Mouse (Mus musculus): ENCODE data around the gene Nfatc2. TPM values are rescaled to one million over a fixed set of nuclear protein-coding genes. Genes with fewer than 3 reads are reported as not detected.

The Nfatc2 gene
- polyA plus RNA-seq, 1 experiment from 2014 or later = 2.6 TPM

DNA sequence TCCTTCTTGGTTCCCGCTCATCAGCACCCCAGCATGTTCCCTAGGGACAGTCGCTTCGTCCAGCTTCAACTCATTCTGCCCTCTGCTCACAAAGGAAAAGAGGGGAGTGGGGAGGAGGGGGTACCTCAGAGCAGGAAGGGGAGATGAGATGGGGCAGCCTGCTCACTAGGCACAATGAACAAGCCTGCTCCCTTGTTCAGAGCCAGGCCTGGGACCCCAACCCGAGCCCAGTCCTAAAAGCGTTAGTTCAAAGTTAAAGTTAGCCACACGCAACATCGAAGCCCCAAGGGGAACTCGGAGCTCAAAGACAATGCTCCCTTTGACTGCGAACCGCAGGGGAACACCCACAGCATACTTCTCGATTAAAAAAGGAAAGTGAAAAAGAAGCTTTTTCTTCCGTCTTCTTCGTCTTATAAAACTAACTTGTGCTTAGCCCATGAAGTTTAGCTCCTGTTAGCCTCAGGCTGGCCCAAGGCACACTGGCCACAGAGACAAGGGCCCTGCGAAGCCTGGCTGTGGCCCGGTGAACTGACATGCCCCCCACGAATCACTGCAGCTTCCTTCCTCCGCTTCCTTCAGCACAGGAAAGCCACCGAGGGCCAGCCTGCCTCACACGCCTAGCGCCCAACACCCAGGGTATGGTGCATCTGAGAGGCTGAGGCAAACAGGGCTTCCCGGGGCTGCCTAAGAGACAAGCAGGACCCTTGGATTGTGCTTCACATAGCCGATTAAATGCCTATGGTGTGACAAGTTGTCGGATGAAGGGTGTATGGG lies 45.4 kb downstream of the Nfatc2 start:
- WGBS = 27% methylated on average over 23 of the region's 23 CpGs
- Histone ChIP-seq H3K4me2 (ENCODE audit: low read length) (no peak overlapping the region), H3K9me3 (ENCODE audit: control insufficient read depth, low read length) (no peaks in the 10 kb centered on the region), H3K9ac (replicated peaks; ENCODE audit: low read length) (no peak overlapping the region), H3K36me3 (ENCODE audit: control insufficient read depth, insufficient read depth, low read length) (no peaks in the 10 kb centered on the region), H3K4me1 (ENCODE audit: control insufficient read depth, insufficient read depth, low read length) (peaks cover 4% of the 10 kb centered on the region), H3K4me3 (replicated peaks; ENCODE audit: low read depth, low read length) (no peak overlapping the region), H3K27ac (replicated peaks; ENCODE audit: low read depth, low read length) (no peak overlapping the region), H3K27me3 (ENCODE audit: control insufficient read depth, insufficient read depth, low read length) (no peaks in the 10 kb centered on the region)
- DNase-seq (no peak), ATAC-seq (ENCODE audit: low FRiP score, low TSS enrichment) (no peak)

DNA sequence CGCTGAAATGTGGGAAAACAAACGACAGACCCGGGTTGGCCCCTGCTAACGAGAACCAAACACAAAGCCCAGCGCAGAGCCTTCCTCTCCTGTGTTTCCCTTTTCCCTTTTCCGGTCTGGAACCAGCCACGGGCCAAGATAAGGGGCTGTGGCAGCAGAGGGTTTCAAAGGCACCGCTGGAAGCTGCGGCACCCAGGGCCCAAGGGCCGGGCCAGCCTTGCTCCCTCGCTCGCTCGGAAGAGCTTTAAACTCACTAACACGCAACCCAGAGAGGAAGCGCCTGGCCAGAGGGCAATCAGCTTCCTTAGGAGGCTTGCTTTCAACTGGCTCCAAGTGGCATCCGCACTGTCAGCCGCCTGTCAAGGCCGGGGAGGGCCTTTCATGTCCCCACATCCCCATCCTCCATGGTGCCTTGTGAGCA lies 47.9 kb downstream of the Nfatc2 start:
- Histone ChIP-seq H3K4me3 (replicated peaks; ENCODE audit: low read depth, low read length) (no peak overlapping the region), H3K36me3 (ENCODE audit: control insufficient read depth, insufficient read depth, low read length) (no peaks in the 10 kb centered on the region), H3K27ac (replicated peaks; ENCODE audit: low read depth, low read length) (no peak overlapping the region; the same call in 1 of the 2 replicates), H3K27me3 (ENCODE audit: control insufficient read depth, insufficient read depth, low read length) (no peaks in the 10 kb centered on the region), H3K4me1 (ENCODE audit: control insufficient read depth, insufficient read depth, low read length) (peaks cover 4% of the 10 kb centered on the region), H3K9ac (replicated peaks; ENCODE audit: low read length) (no peak overlapping the region), H3K4me2 (ENCODE audit: low read length) (no peak overlapping the region), H3K9me3 (ENCODE audit: control insufficient read depth, low read length) (no peaks in the 10 kb centered on the region)
- DNase-seq (peak; percentile 46), ATAC-seq (ENCODE audit: low FRiP score, low TSS enrichment) (no peak)
- 58% methylated on average over 18 of the region's 18 CpGs for WGBS

DNA sequence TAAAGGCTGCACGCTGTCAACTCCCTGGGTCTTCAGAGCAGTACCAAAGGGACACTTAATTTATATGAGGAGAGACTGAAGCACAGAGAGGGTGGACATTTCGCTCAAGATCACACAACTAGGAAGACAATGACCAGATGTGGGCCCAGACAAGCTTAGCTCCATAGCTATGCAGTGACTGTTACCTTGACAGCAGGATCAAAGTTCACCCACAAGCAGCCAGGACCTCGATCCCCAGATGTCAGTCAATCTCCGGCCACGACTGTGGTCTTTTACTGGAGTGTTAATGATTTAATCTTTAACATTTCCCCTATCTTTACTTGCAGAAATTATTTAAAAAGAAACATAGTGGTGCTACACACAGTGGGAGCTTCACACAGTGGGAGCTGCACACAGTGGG lies 49.1 kb downstream of the Nfatc2 start:
- Histone ChIP-seq H3K9ac (replicated peaks; ENCODE audit: low read length) (no peak overlapping the region), H3K4me3 (replicated peaks; ENCODE audit: low read depth, low read length) (no peak overlapping the region), H3K9me3 (ENCODE audit: control insufficient read depth, low read length) (no peaks in the 10 kb centered on the region), H3K27ac (replicated peaks; ENCODE audit: low read depth, low read length) (no peak overlapping the region), H3K36me3 (ENCODE audit: control insufficient read depth, insufficient read depth, low read length) (no peaks in the 10 kb centered on the region), H3K4me2 (ENCODE audit: low read length) (no peak overlapping the region), H3K27me3 (ENCODE audit: control insufficient read depth, insufficient read depth, low read length) (no peaks in the 10 kb centered on the region), H3K4me1 (ENCODE audit: control insufficient read depth, insufficient read depth, low read length) (peaks cover 4% of the 10 kb centered on the region)
- ATAC-seq (ENCODE audit: low FRiP score, low TSS enrichment) (no peak), DNase-seq (no peak)
- WGBS = 43% methylated on average over 5 of the region's 5 CpGs

DNA sequence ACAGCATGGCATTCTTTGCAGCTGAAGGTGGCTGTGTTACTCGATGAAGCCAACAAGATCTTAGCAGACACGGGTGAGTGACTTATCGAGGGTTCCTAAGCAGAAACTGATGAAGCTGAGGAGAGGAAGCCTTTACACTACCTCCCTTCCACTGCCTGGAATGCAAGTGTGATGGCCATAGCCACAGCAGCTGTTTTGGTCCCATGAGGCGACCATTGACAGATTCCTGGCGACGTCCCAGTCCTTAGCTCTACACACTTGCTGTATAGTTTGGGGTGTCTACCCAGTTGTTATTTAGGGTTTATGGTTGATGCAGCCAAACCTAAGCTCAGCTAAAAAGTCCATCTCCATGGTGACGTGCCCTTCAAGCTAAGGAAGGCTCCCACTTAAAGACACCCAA lies 50.2 kb downstream of the Nfatc2 start:
- H3K9me3 ChIP-seq (ENCODE audit: control insufficient read depth, low read length) = no peaks in the 10 kb centered on the region
- H3K36me3 ChIP-seq (ENCODE audit: control insufficient read depth, insufficient read depth, low read length) = no peaks in the 10 kb centered on the region
- ATAC-seq (ENCODE audit: low FRiP score, low TSS enrichment) (no peak), DNase-seq (no peak)
- no peak overlapping the region for H3K4me3 ChIP-seq (replicated peaks; ENCODE audit: low read depth, low read length)
- no peaks in the 10 kb centered on the region for H3K27me3 ChIP-seq (ENCODE audit: control insufficient read depth, insufficient read depth, low read length)
- H3K27ac ChIP-seq (replicated peaks; ENCODE audit: low read depth, low read length) = no peak overlapping the region
- H3K4me1 ChIP-seq (ENCODE audit: control insufficient read depth, insufficient read depth, low read length) = peaks cover 4% of the 10 kb centered on the region
- WGBS = 91% methylated on average over 7 of the region's 7 CpGs
- H3K9ac ChIP-seq (replicated peaks; ENCODE audit: low read length) = no peak overlapping the region
- H3K4me2 ChIP-seq (ENCODE audit: low read length) = no peak overlapping the region

DNA sequence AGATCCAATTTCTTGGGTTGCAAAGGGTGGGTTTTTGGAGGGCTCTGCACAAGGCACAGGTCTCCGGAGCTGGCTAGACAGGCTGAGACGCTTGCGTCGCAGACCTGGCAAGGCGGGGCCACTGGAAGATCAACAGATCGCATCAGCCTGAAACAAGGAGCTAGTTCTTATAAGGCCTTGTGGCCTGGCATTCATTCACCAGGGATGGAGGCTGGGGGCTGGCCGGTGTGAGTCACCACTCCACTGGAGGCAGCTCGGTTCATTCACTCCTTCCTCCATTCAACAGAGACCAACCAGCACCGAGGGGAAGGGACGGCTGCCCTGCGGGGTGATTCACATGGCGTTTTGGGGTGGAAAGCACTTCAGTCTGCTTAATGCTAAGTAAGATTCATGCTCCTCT lies 52.1 kb downstream of the Nfatc2 start:
- Histone ChIP-seq H3K9ac (replicated peaks; ENCODE audit: low read length) (no peak overlapping the region), H3K4me2 (ENCODE audit: low read length) (no peak overlapping the region), H3K4me1 (ENCODE audit: control insufficient read depth, insufficient read depth, low read length) (peaks cover 8% of the 10 kb centered on the region; the same call in 1 of the 2 replicates), H3K9me3 (ENCODE audit: control insufficient read depth, low read length) (no peaks in the 10 kb centered on the region), H3K27ac (replicated peaks; ENCODE audit: low read depth, low read length) (no peak overlapping the region), H3K36me3 (ENCODE audit: control insufficient read depth, insufficient read depth, low read length) (no peaks in the 10 kb centered on the region), H3K27me3 (ENCODE audit: control insufficient read depth, insufficient read depth, low read length) (no peaks in the 10 kb centered on the region), H3K4me3 (replicated peaks; ENCODE audit: low read depth, low read length) (no peak overlapping the region)
- no peak for DNase-seq
- no peak for ATAC-seq (ENCODE audit: low FRiP score, low TSS enrichment)
- 28% methylated on average over 12 of the region's 12 CpGs for WGBS

DNA sequence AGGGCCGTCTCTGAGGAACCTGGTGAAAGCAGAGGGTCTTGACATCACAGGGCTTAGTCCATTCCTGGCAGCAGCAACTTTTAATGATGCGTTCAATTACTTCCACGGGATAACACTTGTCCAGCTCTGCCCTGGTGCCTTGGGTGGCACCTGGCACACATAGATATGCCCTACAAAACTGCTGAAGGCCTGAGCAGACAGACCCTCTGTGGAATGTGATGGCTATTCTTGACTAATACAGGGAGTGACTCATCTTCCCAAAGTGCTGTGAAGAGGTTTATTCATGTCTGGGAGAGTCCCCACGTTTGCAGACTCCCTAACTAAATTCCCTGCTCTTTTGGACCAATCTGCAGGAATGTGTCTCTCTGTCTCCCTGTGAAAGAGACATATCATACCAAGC lies 53.4 kb downstream of the Nfatc2 start:
- Histone ChIP-seq H3K4me1 (ENCODE audit: control insufficient read depth, insufficient read depth, low read length) (peaks cover 8% of the 10 kb centered on the region; the same call in 1 of the 2 replicates), H3K36me3 (ENCODE audit: control insufficient read depth, insufficient read depth, low read length) (no peaks in the 10 kb centered on the region), H3K4me2 (ENCODE audit: low read length) (no peak overlapping the region), H3K9me3 (ENCODE audit: control insufficient read depth, low read length) (no peaks in the 10 kb centered on the region), H3K4me3 (replicated peaks; ENCODE audit: low read depth, low read length) (no peak overlapping the region), H3K27ac (replicated peaks; ENCODE audit: low read depth, low read length) (no peak overlapping the region), H3K27me3 (ENCODE audit: control insufficient read depth, insufficient read depth, low read length) (no peaks in the 10 kb centered on the region), H3K9ac (replicated peaks; ENCODE audit: low read length) (no peak overlapping the region)
- DNase-seq (no peak), ATAC-seq (ENCODE audit: low FRiP score, low TSS enrichment) (no peak)
- 65% methylated on average over 4 of the region's 4 CpGs for WGBS

DNA sequence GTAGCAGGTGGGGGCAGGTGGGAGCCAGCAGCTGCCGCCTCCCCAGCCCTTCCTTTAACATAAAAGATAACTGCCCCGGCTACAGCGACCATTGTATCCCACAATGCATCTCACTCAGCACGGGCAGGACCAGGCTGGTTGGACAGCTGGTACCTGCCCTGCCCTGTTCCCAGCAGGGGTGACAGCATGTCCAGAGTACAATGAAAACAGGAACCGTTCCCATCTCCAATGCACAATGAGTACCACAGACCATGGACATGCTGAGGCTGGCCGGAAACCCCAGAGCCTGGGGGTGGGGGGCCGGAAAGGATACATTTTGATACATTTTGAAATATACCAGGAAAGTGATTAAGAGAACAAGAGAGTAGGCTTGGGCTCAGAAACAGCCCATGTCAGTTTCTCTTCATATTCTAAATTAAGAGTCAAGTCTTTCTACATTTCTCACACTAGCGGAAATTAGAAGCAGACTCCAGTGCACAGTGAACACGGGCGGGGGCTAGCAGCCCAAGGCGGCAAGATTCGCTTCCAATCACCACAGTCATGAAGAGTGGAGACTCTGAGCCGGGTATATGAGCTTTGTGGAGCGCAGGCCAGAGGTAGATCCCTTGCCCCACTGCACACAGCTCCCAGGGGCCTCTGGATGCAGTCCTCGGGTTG lies 55.4 kb downstream of the Nfatc2 start:
- 63% methylated on average over 15 of the region's 15 CpGs for WGBS
- no peak for ATAC-seq (ENCODE audit: low FRiP score, low TSS enrichment)
- no peak for DNase-seq

DNA sequence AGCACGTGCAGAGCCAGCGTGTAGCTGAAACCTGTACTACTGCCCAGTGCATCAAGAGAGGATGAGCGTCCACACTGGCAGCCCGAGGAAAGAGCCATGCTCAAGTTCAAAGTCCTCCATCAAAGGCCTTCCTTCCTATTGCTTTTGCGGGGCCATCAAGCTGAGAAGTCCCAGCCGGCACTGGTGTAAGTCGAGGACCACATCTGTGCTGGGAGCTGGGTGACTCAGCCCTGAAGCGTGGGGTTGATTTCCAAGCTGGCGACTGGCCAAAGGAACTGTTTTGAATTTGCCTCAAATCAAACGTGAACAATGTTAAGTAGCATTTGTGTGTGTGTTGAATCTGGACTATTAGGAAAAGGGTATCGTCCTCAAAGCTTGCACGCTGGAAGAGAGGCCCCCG lies 57.4 kb downstream of the Nfatc2 start:
- DNase-seq (peak; percentile 61), ATAC-seq (ENCODE audit: low FRiP score, low TSS enrichment) (no peak)
- Histone ChIP-seq H3K27me3 (ENCODE audit: control insufficient read depth, insufficient read depth, low read length) (no peaks in the 10 kb centered on the region), H3K27ac (replicated peaks; ENCODE audit: low read depth, low read length) (no peak overlapping the region), H3K9ac (replicated peaks; ENCODE audit: low read length) (no peak overlapping the region), H3K36me3 (ENCODE audit: control insufficient read depth, insufficient read depth, low read length) (no peaks in the 10 kb centered on the region), H3K4me1 (ENCODE audit: control insufficient read depth, insufficient read depth, low read length) (0 out of 2 replicates have a peak, but pooled peaks cover 4% of the 10 kb centered on the region), H3K9me3 (ENCODE audit: control insufficient read depth, low read length) (no peaks in the 10 kb centered on the region), H3K4me3 (replicated peaks; ENCODE audit: low read depth, low read length) (no peak overlapping the region), H3K4me2 (ENCODE audit: low read length) (no peak overlapping the region)
- 64% methylated on average over 13 of the region's 13 CpGs for WGBS

More for the DNA sequence above, 55.4 kb downstream of the Nfatc2 start:
- H3K4me3 ChIP-seq (replicated peaks; ENCODE audit: low read depth, low read length) = no peak overlapping the region
- no peak overlapping the region for H3K27ac ChIP-seq (replicated peaks; ENCODE audit: low read depth, low read length)
- no peaks in the 10 kb centered on the region for H3K9me3 ChIP-seq (ENCODE audit: control insufficient read depth, low read length)
- no peaks in the 10 kb centered on the region for H3K36me3 ChIP-seq (ENCODE audit: control insufficient read depth, insufficient read depth, low read length)
- H3K9ac ChIP-seq (replicated peaks; ENCODE audit: low read length) = no peak overlapping the region
- no peaks in the 10 kb centered on the region for H3K27me3 ChIP-seq (ENCODE audit: control insufficient read depth, insufficient read depth, low read length)
- no peak overlapping the region for H3K4me2 ChIP-seq (ENCODE audit: low read length)
- H3K4me1 ChIP-seq (ENCODE audit: control insufficient read depth, insufficient read depth, low read length) = 0 out of 2 replicates have a peak, but pooled peaks cover 4% of the 10 kb centered on the region

DNA sequence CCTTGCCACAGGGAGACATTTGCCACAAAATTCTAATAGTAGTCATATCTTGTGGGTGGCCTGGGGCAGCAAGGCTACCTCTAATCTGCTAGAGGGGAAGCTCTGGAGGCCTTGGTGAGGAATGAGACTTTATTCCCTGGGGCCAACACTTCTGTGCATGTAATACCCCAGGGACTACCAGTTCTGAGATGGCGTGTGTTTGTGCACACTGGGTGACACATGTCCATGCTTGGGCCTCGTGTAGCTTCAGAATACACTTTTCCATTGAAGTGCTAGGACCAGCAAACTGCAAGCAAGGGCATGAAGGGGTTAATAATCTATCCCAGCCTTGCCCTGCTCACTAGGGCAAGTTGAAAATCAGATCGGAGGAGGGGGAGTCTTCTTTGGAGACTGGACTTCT lies 58.4 kb downstream of the Nfatc2 start:
- ATAC-seq (ENCODE audit: low FRiP score, low TSS enrichment) = no peak
- H3K9me3 ChIP-seq (ENCODE audit: control insufficient read depth, low read length) = no peaks in the 10 kb centered on the region
- no peak for DNase-seq
- 0 out of 2 replicates have a peak, but pooled peaks cover 4% of the 10 kb centered on the region for H3K4me1 ChIP-seq (ENCODE audit: control insufficient read depth, insufficient read depth, low read length)
- no peaks in the 10 kb centered on the region for H3K36me3 ChIP-seq (ENCODE audit: control insufficient read depth, insufficient read depth, low read length)
- no peak overlapping the region for H3K27ac ChIP-seq (replicated peaks; ENCODE audit: low read depth, low read length)
- 62% methylated on average over 3 of the region's 3 CpGs for WGBS
- no peak overlapping the region for H3K9ac ChIP-seq (replicated peaks; ENCODE audit: low read length)
- no peak overlapping the region for H3K4me3 ChIP-seq (replicated peaks; ENCODE audit: low read depth, low read length)
- H3K4me2 ChIP-seq (ENCODE audit: low read length) = no peak overlapping the region
- H3K27me3 ChIP-seq (ENCODE audit: control insufficient read depth, insufficient read depth, low read length) = no peaks in the 10 kb centered on the region

Measured in midbrain, embryonic 14.5 days (tissue).